Mouse (Mus musculus) 3T3-L1 (cell line): ENCODE data around the gene Trdmt1.

ENCODE experiments used
- DNase-seq: peaks from one replicate; pipeline ENCODE4 v3.0.0-alpha.2; 2015; ENCODE audit warnings: low read depth, low spot score

Gene Trdmt1

GRCm38 (mm10) chr2:13500298-13500999 is 44.0 kb downstream of the Trdmt1 start:
- peak; percentile 85 for DNase-seq

DNA sequence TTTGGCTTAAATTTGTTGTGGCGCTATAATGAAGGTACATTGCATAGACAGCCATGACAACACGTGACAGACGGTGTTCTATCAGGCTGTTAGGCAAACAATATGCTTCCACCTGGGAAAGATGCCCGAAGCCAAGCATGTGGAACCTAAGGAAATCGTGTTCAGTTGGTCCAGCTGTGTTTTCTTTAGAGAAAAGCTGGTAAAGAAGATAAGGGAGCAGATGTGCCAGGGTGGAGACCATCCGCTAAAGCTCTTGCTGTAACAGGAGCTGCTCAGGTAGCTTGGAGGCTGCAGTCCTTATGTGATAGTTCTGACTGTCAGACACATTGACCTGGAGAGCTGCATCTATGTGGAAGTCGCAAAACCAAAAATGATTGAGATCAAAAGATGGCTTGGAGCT is 45.3 kb downstream of the Trdmt1 start:
- DNase-seq: no peak

DNA sequence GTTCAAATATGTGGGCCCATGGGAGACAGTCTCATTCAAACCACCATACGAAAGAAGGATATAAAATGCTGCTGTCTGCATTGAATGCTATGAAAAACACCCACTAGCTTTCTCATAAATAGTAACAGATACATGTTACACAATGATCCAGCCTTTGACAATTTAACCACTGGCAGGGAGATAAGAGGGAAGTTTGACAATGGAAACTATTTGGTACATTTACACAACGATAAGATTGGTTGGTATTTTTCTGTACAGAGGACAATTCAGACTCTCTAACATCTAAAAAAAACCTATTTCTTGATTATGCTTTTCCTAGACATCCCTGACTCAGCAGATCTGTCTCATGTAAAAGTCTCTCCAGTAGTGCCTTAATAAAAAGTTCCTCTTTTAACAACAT is 48.4 kb downstream of the Trdmt1 start:
- DNase-seq: no peak

- no peak for DNase-seq
Observed at GRCm38 (mm10) chr2:13492927-13493326, 51.5 kb downstream of the Trdmt1 start.

GRCm38 (mm10) chr2:13491734-13492133 is 52.7 kb downstream of the Trdmt1 start, which contains the start of gene Cubn:
TSS of gene Cubn (minus strand) at chr2:13491813.
- no peak for DNase-seq

DNA sequence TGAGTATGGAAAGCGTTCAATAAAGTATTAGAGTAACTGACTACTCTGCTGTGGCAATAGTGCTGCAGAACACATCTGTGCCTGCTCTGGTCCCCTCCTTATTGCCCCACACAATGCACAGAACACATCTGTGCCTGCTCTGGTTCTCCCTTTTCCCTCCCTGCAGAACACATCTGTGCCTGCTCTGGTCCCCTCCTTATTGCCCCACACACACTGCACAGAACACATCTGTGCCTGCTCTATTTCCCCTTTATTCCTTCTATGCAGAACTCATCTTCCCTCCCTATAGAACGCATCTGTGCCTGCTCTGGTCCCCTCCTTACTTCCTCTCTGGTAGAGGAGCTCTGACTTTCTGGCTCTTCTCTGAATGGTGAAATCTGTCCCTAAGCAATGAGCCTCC is 54.0 kb downstream of the Trdmt1 start:
- DNase-seq: no peak

DNA sequence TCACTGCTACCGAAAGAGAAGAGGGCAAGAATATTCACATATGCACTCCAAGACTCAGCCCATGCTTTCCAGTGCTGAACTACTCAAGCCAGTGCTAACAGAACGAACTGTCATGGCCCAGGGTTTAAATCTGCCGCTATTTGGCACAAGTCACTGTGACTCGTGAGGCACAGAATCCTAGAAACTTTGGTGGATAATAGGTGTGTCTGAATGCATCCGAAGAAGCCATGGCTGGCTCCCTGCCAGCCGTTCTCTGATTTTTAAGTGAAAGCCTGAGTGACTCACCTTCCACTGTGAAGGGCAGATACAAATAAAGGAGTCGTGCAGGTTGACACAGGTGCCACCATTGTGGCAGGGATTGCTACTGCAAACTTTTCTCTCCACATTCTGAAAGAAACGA is 58.0 kb downstream of the Trdmt1 start:
- DNase-seq: peak; percentile 84

GRCm38 (mm10) chr2:13484566-13484965 is 59.9 kb downstream of the Trdmt1 start:
- DNase-seq: no peak

GRCm38 (mm10) chr2:13480744-13481143 is 63.7 kb downstream of the Trdmt1 start:
- DNase-seq: peak; percentile 78

- DNase-seq: no peak
Observed at GRCm38 (mm10) chr2:13479165-13479564, 65.3 kb downstream of the Trdmt1 start.

GRCm38 (mm10) chr2:13470108-13470507 is 74.4 kb downstream of the Trdmt1 start:
- DNase-seq: no peak

DNA sequence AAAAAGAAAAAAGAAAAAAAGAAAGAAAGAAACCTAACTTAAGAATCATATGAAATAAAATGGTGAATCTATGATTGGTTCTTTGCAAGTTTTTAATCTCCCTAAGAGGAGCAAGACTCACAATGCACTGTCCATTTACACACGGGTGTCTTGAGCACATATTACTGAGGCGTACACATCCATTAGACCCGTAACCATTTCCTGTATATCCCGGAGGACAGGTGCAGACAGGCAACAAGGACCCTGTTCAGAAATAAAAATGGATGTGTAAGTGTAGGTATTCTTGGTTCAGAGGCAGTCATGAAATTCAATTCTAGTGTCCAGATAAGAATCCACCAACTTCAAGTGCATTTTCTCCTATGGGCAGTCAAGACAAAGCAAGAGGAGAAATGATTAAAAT is 74.8 kb downstream of the Trdmt1 start:
- DNase-seq: no peak

DNA sequence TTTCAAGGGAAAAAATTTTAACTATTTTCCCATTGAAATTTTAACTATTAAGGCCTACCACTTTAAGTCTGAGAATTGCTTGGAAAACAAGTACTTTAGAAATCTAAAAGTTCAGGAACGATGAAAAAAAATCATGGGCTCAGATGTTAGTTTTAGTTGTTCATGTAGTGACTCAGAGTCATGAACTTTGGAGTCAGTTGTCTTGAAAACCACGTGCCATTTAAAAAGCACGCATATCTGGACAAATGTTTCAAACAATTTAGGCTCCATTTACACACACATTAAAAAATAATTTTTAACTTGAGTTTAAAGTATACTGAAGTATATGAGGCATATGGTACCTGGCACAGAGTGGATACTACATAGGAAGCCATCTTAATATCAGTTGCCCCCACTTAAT is 77.8 kb downstream of the Trdmt1 start:
- DNase-seq: peak; percentile 44
